Mouse (Mus musculus) gastrocnemius, postnatal 36 days (tissue): Measurements from ENCODE around the gene AB124611. TPM values are rescaled to one million over a fixed set of nuclear protein-coding genes. Genes with fewer than 3 reads are reported as not detected.
"Not testable (repeated sequence)": the region's sequence is repeated elsewhere in the genome, so short reads cannot be mapped to it uniquely, and the experiment has no call there.

ENCODE experiments used
- DNase-seq, 2 experiments: peaks; one replicate each; pipeline ENCODE4 v3.0.0; 2022
- intact Hi-C: fragments of 180-260 bp; cut with DNase I; formaldehyde crosslinking; loops from one replicate; pipeline ENCODE4 v1.15.1; 2025
- microRNA-seq, 2 experiments: library from miRNA; unstranded; fragments of <30 nt; microRNA quantifications; one replicate each; pipeline ENCODE4 v1.2.0; 2021
- total RNA-seq, 2 experiments: library from RNA; stranded (reverse); gene quantifications; 2 replicates each; pipeline ENCODE4 v1.2.3; 2021

The AB124611 gene
- total RNA-seq, 2 experiments from 2014 or later = 0.59 to 0.72 TPM

DNA sequence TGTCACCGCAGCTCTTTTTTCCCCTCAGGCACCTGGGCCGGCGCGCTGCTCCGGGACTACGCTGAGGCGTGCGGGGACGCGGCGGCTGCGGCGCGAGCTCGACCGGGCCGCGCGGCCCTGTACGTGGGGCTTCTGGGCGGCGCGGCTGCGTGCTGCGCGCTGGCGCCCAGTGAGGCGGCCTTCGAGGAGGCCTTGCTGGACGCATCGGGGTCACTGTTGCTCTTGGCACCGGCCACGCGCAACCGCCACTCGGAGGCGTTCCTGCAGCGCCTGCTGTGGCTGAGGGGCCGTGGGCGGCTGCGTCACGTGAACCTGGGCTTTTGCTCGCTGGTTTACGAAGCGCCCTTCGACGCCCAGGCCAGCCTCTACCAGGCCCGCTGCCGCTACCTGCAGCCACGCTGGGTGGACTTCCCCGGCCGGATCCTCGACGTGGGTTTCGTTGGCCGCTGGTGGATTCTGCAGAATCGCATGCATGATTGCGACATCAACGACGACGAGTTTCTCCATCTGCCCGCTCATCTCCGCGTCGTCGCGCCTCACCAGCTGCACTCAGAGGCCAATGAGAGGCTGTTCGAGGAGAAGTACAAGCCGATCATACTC, 67.2 kb downstream of the AB124611 start:
- intact Hi-C loops = no loop called here
- DNase-seq = no peak

DNA sequence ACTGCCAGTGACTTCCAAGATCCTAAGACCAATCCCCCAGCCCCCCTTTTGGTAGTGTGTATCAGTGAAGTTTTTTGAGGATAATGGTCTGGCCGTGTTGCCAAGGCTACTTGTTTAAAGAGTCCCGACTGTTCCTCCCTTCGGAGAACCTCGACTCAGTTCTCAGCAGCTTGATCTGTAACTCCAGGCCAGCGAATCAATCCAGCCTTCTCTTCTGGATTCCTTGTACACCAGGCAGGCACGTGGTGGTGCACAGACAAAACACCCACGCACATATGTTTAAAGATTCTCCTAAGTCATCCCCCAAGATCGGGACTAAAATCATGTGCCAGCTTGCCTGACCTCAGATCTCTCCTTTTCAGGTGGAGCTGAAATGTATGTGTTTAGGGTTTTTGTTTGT, 68.4 kb downstream of the AB124611 start:
- DNase-seq, intact Hi-C loops: not testable (repeated sequence)

DNA sequence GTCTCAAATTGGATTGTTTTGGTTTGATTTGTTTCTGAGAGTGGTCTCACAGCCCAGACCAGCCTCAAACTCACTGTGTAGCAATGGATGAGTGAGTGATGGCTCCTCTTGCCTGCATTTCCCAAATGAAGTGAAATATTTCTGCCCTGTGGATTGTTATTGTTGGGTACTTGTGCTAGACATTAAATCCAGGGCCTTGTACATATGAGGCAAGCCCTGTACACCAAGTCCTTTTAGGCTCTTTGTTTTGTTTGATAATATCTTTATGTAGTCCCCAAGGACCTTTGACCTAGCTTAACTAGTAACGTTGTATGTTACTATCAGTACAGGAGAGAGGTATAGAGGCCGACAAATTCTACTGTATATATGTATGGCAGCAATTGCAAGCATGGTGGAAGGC, 68.9 kb downstream of the AB124611 start:
- intact Hi-C loops = no loop called here

More for the DNA sequence above, 68.9 kb downstream of the AB124611 start:
- DNase-seq = no peak

Small RNA genes within 50 kb of the gene (microRNA-seq; reads per million reads assigned to microRNA genes)
- 0 to 0.36 reads per million in 2 experiments for gene Mir199a-1

Other genes with a start within 250 kb of the AB124611 start
- 10 to 100 TPM in 1 of 2 experiments, 1 to 10 TPM in 1; 9.1 to 11.6 TPM for gene Kri1, start 238.2 kb upstream of the AB124611 start, total RNA-seq
- gene Cdkn2d, start 234.8 kb upstream of the AB124611 start, total RNA-seq = 10 to 100 TPM in 1 of 2 experiments, 1 to 10 TPM in 1; 8.4 to 10.1 TPM
- gene Ap1m2, start 213.8 kb upstream of the AB124611 start, total RNA-seq = not detected
- 100 to 1,000 TPM; 135 to 148 TPM for gene Slc44a2, start 205.5 kb upstream of the AB124611 start, total RNA-seq
- 10 to 100 TPM; 17.2 to 19.4 TPM for gene Ilf3, start 158.3 kb upstream of the AB124611 start, total RNA-seq
- gene Qtrt1, start 114.3 kb upstream of the AB124611 start, total RNA-seq = 1 to 10 TPM; 5.2 to 6.2 TPM
- 10 to 100 TPM; 36.8 to 37.2 TPM for gene Dnm2, start 101.3 kb upstream of the AB124611 start, total RNA-seq
- gene Tmed1, start 15.9 kb upstream of the AB124611 start, total RNA-seq = 10 to 100 TPM; 24.4 to 34.9 TPM
- gene Carm1, start 20.7 kb downstream of the AB124611 start, total RNA-seq = 10 to 100 TPM; 63.0 to 65.2 TPM
- 10 to 100 TPM; 41.8 to 44.7 TPM for gene Timm29, start 66.5 kb downstream of the AB124611 start, total RNA-seq
- gene Yipf2, start 66.7 kb downstream of the AB124611 start, total RNA-seq = 1 to 10 TPM; 3.7 to 4.6 TPM
- 10 to 100 TPM; 38.6 to 40.3 TPM for gene Smarca4, start 90.0 kb downstream of the AB124611 start, total RNA-seq
- 1 to 10 TPM; 2.4 to 3.5 TPM for gene Ldlr, start 197.3 kb downstream of the AB124611 start, total RNA-seq
- 1 to 10 TPM in 1 of 2 experiments, under 1 TPM in 1; 0.64 to 1.8 TPM for gene Spc24, start 234.1 kb downstream of the AB124611 start, total RNA-seq